Mouse (Mus musculus) forebrain, embryonic 10.5 days (tissue): ENCODE measurements around the gene Drd4. TPM values are rescaled to one million over a fixed set of nuclear protein-coding genes. Genes with fewer than 3 reads are reported as not detected.

Source experiments
- DNase-seq: peaks from one replicate; pipeline ENCODE4 v3.0.0-alpha.2; 2017; ENCODE audit warnings: low spot score; ENCODE audit errors: extremely low spot score
- H3K27ac ChIP-seq: fragments of 300-500 bp; sonication (generic); 2 replicates; pipeline ENCODE4 v1.5.1; 2016; ENCODE audit warnings: mild to moderate bottlenecking
- H3K27me3 ChIP-seq: fragments of 300-500 bp; sonication (generic); 2 replicates; pipeline ENCODE4 v1.6.1; 2016; ENCODE audit warnings: mild to moderate bottlenecking; ENCODE audit not compliant: poor library complexity, severe bottlenecking
- H3K36me3 ChIP-seq: fragments of 300-500 bp; sonication (generic); replicated peaks from 2 replicates; pipeline ENCODE4 v1.6.1; 2016; ENCODE audit warnings: mild to moderate bottlenecking, moderate library complexity
- H3K4me1 ChIP-seq: fragments of 300-500 bp; sonication (generic); 2 replicates; pipeline ENCODE4 v1.6.1; 2016
- H3K4me3 ChIP-seq: fragments of 300-500 bp; sonication (generic); 2 replicates; pipeline ENCODE4 v1.5.1; 2016; ENCODE audit warnings: mild to moderate bottlenecking, moderate library complexity
- H3K9me3 ChIP-seq: fragments of 300-500 bp; sonication (generic); 2 replicates; pipeline ENCODE4 v1.6.1; 2016; ENCODE audit warnings: mild to moderate bottlenecking, moderate library complexity
- WGBS: fragments of 180-500 bp; shearing (Covaris S2); methylation state at CpG from one replicate; pipeline ENCODE4 v1.1.7; 2016; 5-methylcytosine and 5-hydroxymethylcytosine counted together
- polyA plus RNA-seq: library from polyadenylated mRNA; unstranded; fragments of >200 nt; fragmentation: Nextera tagmentation; extraction: Ambion mirVana; gene quantifications from 2 replicates; pipeline ENCODE4 v1.2.1, GENCODE M21; 2016

Gene Drd4
- polyA plus RNA-seq, 1 experiment from 2014 or later = 0.46 TPM

DNA sequence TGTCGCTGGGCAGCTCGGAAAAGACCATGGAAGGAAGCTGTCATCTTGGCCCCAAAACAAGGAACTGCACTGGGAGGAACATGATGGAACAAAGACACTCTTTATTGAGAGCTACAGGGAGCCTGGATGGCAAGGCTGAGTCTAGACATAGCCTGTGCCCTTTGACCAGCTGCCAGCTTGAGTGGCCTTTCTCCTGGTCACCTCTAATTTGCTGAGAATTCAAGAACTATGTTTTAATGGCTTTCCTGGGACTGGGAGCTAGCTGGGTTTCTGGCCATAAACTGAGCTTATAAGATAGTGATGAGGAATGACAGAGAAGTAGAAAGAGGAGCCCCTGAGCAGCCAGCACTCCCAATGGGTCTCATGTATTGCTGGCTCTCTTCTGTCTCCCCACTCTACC is 51.4 kb downstream of the Drd4 start:
- peaks cover 35% of the 10 kb centered on the region for H3K27me3 ChIP-seq
- H3K9me3 ChIP-seq = no peaks in the 10 kb centered on the region
- H3K4me1 ChIP-seq = peaks cover 22% of the 10 kb centered on the region
- no peak for DNase-seq
- WGBS = 74% methylated on average over 2 of the region's 2 CpGs
- no peak overlapping the region for H3K4me3 ChIP-seq
- no peaks in the 10 kb centered on the region for H3K36me3 ChIP-seq
- no peak overlapping the region for H3K27ac ChIP-seq

GRCm38 (mm10) chr7:141343696-141344095 is 51.9 kb downstream of the Drd4 start:
- WGBS = 78% methylated on average over 7 of the region's 7 CpGs
- H3K27ac ChIP-seq = no peak overlapping the region
- no peaks in the 10 kb centered on the region for H3K9me3 ChIP-seq
- H3K27me3 ChIP-seq = peaks cover 30% of the 10 kb centered on the region
- H3K4me1 ChIP-seq = peaks cover 17% of the 10 kb centered on the region
- no peak overlapping the region for H3K4me3 ChIP-seq
- no peaks in the 10 kb centered on the region for H3K36me3 ChIP-seq
- DNase-seq = no peak

GRCm38 (mm10) chr7:141344787-141345186 is 53.0 kb downstream of the Drd4 start:
- no peak overlapping the region for H3K4me3 ChIP-seq
- no peak overlapping the region for H3K27ac ChIP-seq
- H3K9me3 ChIP-seq = no peaks in the 10 kb centered on the region
- H3K36me3 ChIP-seq = no peaks in the 10 kb centered on the region
- peaks cover 19% of the 10 kb centered on the region for H3K27me3 ChIP-seq
- H3K4me1 ChIP-seq = peaks cover 6% of the 10 kb centered on the region; the same call in 1 of the 2 replicates
- DNase-seq = no peak
- 93% methylated on average over 5 of the region's 5 CpGs for WGBS

Other genes with a start within 250 kb of the Drd4 start
- 24.6 and 30.4 TPM in 2 replicates for gene B4galnt4, start 230.9 kb upstream of the Drd4 start, polyA plus RNA-seq
- 2.4 and 2.8 TPM in 2 replicates for gene Pkp3, start 213.8 kb upstream of the Drd4 start, polyA plus RNA-seq
- 2.0 and 2.2 TPM in 2 replicates for gene Sigirr, start 191.4 kb upstream of the Drd4 start, polyA plus RNA-seq
- 0.53 and 0.69 TPM in 2 replicates for gene Ano9, start 174.2 kb upstream of the Drd4 start, polyA plus RNA-seq
- gene Ptdss2, start 169.6 kb upstream of the Drd4 start, polyA plus RNA-seq = 81.1 and 84.7 TPM in 2 replicates
- gene Rnh1, start 119.1 kb upstream of the Drd4 start, polyA plus RNA-seq = 64.2 and 66.6 TPM in 2 replicates
- gene Hras, start 98.0 kb upstream of the Drd4 start, polyA plus RNA-seq = 80.6 and 82.7 TPM in 2 replicates
- 15.5 and 15.6 TPM in 2 replicates for gene Lrrc56, start 97.8 kb upstream of the Drd4 start, polyA plus RNA-seq
- 3.4 and 4.4 TPM in 2 replicates for gene Lmntd2, start 77.9 kb upstream of the Drd4 start, polyA plus RNA-seq
- 50.8 and 53.8 TPM in 2 replicates for gene Rassf7, start 76.1 kb upstream of the Drd4 start, polyA plus RNA-seq
- 121 and 124 TPM in 2 replicates for gene Phrf1, start 63.2 kb upstream of the Drd4 start, polyA plus RNA-seq
- gene Irf7, start 25.5 kb upstream of the Drd4 start, polyA plus RNA-seq = 0.15 and 0.23 TPM in 2 replicates
- not detected in 2 replicates for gene Cdhr5, start 15.2 kb upstream of the Drd4 start, polyA plus RNA-seq
- 0.87 and 1.7 TPM in 2 replicates for gene Sct, start 12.9 kb upstream of the Drd4 start, polyA plus RNA-seq
- 59.2 and 59.3 TPM in 2 replicates for gene Deaf1, start 35.7 kb downstream of the Drd4 start, polyA plus RNA-seq
- 48.2 and 51.0 TPM in 2 replicates for gene Tmem80, start 35.7 kb downstream of the Drd4 start, polyA plus RNA-seq
- gene Eps8l2, start 46.9 kb downstream of the Drd4 start, polyA plus RNA-seq = 4.2 and 4.5 TPM in 2 replicates
- gene Taldo1, start 100.2 kb downstream of the Drd4 start, polyA plus RNA-seq = 335 and 368 TPM in 2 replicates
- gene Gatd1, start 122.1 kb downstream of the Drd4 start, polyA plus RNA-seq = 43.2 and 44.7 TPM in 2 replicates
- gene Cend1, start 137.5 kb downstream of the Drd4 start, polyA plus RNA-seq = 7.7 and 8.7 TPM in 2 replicates
- gene Slc25a22, start 145.9 kb downstream of the Drd4 start, polyA plus RNA-seq = 46.8 and 49.6 TPM in 2 replicates
- gene Pidd1, start 152.0 kb downstream of the Drd4 start, polyA plus RNA-seq = 24.9 and 26.4 TPM in 2 replicates
- gene Rplp2, start 155.4 kb downstream of the Drd4 start, polyA plus RNA-seq = 1,198 and 1,216 TPM in 2 replicates
- 15.9 and 18.2 TPM in 2 replicates for gene Pnpla2, start 163.2 kb downstream of the Drd4 start, polyA plus RNA-seq
- 6.2 and 7.3 TPM in 2 replicates for gene Cracr2b, start 169.1 kb downstream of the Drd4 start, polyA plus RNA-seq
- 15.2 and 17.7 TPM in 2 replicates for gene Cd151, start 175.4 kb downstream of the Drd4 start, polyA plus RNA-seq
- 87.0 and 95.7 TPM in 2 replicates for gene Polr2l, start 183.1 kb downstream of the Drd4 start, polyA plus RNA-seq
- gene Tspan4, start 183.2 kb downstream of the Drd4 start, polyA plus RNA-seq = 31.4 and 37.9 TPM in 2 replicates
- gene Chid1, start 247.9 kb downstream of the Drd4 start, polyA plus RNA-seq = 24.8 and 25.4 TPM in 2 replicates